Mouse (Mus musculus) telencephalon, adult 2 months (tissue): Measurements from ENCODE around the gene Phospho2.
"Not testable (repeated sequence)": the region's sequence is repeated elsewhere in the genome, so short reads cannot be mapped to it uniquely, and the experiment has no call there.

Experiments used
- DNase-seq: peaks from one replicate; pipeline ENCODE4 v3.0.0-alpha.2; 2011; ENCODE audit warnings: low read depth, low spot score

Phospho2 gene

DNA sequence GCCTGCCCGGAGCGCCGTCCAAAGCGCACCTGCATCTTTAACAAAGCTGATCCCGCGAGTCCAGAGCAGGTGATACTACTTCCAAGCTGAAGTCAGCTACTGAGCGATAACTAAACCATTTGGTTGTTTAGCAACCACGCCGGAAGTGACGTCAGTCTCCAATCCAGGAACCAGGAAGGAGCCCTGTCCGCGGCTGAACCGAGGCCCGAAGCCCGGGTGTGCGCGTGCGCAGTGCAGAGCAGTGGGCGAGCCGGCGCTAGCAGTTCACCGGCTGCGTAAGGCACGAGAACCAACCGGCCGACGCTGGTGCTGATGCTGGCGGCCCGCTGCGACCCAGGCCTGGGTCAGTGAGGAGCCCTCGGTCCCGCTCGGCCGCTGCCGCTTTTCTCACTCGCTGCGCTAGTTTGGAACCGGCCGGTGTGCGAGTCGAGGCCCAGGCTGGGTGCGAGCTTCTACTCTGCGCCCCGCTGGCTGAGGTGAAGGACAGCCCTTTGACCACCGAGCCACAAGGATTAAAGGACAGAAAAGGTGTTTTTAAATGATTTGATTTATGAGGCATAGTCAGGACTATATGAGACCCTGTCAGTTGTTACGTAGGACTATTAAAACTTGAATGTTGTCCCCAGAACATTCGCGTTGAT lies at the start of gene Phospho2, which contains the start of gene Ccdc173:
TSS of gene Phospho2 (plus strand) at position 195 of the 641 bp plus-strand sequence.
TSS of gene Ccdc173 (minus strand) at position 147 of the 641 bp plus-strand sequence.
- DNase-seq: peak; percentile 98

DNA sequence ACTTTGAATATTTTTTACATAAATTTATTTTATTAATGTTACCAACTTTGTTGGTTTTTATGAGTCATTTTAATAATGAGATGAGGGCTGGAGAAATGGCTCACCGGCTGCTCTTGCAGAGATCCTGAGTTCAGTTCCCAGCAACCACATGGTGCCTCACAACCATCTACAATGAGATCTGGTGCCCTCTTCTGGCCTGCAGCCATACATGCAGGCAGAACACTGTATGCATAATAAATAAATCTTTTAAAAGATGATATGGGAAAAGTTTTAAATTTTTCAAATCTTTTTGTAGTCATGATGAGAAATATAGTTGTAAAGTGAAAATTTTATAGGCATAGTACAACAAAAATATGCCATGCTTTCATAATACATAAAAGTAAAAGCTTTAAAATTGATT lies 44.3 kb upstream of the Phospho2 start:
- no peak for DNase-seq

DNA sequence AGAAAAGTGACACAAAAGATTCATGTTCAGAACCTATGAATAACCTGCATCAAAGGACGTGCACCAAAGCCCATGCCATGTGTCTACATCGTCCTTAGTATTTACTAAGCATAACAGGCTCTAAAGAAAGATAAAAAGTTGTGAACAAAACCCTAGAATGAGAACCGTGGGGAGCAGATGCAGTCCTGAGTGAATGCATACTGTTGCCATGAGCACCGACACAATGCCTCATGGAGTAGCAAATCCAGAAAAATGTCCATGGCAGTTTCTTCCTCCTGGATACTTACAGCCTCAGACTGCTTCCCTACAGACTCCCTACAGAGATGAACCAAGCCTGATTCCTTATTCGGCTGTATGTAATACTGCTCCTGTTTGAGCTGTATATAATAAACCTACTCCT lies 28.4 kb upstream of the Phospho2 start:
- DNase-seq: no peak

DNA sequence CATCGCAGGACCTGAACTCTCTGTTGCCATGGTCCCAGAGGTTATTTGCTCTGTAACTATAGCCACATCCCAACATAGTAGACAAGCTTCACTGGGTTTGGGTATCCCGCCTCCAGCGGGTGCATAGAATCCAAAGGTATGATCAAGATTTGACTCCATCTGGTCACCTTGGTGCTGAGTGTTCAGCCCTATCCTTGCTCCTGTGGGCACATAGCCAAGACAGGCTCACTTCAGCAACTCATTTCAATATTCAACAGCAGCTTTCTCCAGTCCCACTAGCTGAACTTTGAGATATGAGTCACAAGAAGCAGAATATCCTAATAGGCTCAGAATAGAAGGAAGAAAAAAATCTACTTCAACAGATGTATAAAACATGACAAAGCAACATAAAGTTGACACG lies 26.1 kb upstream of the Phospho2 start:
- no peak for DNase-seq

DNA sequence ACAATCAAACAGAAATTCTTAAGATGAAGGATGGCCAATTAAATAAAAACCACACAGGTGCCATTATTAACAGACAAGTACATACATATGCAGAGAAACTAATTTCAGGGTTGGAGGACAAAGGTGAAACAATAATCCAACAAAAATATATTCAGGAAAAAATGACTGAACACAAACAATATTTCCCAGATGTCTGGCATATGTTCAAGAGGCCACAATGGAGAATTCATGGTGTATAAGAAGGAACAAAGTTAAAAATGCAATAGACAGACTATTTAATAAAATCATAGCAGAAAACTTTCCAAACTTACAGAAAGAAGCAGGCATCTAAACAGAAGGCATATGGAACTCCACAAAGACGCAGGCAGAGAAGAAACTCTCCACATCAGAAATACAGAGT lies 24.7 kb upstream of the Phospho2 start:
- DNase-seq: no peak

DNA sequence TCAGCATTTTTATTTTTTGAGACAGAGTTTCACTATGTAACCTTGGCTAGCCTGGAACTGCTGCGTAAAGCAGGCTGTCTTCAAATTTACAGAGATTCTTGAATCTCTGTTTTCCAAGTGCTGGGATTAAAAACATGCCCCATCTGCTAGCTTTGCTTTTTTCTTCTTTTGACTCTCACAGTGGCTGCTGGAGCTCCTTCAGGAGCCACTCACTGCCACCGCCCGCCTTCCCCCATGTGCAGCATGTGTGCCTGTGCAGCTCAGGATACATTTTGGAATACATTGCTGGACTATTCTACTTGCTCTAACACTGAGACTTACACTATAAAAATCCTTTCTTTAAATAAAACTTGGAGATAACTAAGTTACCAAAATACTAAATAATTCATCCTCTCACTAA lies 16.1 kb upstream of the Phospho2 start:
- peak; percentile 72 for DNase-seq

DNA sequence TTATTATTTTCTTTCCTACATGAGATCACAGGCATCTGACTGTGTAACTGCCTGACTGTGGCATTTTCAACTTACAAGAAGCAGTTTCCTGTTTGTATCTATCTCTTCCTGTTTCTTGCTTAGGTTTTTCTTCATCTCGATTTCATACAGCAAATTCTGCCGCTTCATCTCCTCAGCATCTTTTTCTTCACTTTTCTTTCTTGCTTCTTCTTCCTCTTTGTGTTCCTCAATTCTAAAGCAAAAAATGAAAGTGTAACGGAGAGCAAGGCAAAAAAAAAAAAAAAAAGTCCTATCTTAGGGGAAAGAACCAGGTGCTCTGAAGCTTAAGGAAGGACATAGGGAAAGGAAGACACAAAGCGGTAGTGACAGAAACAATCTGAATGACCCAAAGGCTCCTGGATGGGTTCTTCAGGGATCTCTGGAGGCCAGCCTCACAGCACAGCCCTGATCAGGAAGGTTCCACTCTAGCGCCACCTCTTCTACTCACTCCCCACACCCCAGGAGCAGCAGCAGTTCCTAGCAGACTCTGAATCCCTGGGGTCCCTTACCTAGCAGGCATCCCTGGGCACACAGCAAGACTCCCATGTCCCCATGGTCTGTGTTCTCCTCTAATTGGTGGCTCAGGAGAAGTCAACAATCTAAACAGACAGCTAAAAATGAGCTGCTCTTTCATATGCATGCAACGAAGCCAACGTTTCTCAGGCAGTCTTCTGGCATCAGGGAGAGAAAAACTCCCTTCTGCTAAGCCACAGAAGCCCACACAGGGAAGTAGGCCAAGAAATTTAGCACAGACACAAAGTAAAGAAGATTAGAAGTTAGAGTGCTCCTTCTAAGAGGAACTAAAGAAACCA lies 11.2 kb upstream of the Phospho2 start:
- DNase-seq: peak; percentile 53

DNA sequence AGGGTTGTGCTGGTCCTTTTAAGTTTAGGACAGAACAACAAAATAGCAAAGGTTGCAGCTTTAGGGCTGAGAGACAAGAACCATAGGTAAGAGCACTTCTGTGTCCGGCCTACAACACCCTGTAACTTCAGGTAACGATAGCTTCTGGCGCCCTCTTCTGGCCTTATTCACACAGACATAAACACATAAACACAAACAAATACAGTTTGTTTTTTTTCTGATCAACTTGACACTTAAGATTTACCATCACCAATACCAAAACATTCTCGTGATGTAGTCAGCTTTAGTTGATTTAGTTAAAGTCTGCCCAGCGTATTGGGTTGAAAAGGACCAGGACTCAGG lies 10.6 kb upstream of the Phospho2 start:
- no peak for DNase-seq

DNA sequence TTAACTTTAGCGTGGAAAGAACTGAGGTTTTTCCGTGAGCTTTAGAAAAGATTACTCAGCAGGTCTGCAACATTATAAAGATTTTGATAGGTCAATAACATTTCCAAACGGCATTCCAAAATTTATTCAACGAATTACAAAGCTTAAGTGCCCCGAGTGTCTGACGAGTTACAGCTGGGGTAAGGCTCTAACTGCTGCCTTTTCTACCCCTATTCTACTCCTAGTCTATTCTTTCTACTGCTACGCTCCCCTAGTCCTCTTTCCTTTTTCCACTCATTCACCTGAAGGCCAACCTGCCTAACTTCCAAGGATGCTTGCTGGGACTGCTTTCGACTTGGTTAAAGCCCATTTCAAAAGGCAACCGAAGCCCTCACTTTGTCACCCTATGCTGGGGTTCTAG lies 449 bp upstream of the Phospho2 start:
- no peak for DNase-seq

DNA sequence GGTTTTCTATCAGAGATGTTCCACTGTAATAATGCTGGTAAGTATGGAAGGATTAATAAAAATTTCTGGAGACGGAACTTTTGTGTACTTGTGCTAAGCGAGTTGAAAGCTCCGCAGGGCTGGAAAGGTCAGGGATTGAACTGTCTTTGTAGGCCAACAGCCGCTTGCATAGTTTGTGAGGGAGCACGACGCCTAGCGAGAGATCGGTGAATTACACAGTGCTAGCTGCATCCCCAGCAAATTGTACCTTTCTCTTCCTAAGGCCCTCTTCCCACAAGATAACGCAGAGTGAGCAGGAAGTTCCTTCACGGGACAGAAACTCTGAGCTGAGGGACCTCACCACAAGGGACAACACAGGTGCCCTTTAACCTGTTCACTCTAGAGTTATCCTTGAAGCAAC lies 862 bp downstream of the Phospho2 start:
- peak; percentile 78 for DNase-seq

DNA sequence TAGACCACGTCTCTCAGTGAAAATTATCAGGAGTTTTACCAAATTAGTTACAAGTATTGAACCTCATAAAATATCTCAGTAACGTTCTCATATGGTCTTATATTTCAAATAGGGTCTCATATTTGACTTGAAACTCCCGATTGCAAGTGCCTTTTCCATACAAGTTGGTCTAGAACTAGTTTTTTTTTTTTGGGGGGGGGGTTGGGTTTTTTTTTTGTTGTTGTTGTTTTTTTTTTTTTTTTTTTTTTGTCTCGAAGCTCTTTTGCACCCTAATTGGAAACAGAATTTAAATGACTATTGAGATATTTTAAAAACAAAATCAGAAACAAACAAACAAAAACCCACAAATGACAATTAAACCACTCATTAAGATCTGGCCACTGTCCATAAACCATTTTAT lies 1.3 kb downstream of the Phospho2 start:
- no peak for DNase-seq

DNA sequence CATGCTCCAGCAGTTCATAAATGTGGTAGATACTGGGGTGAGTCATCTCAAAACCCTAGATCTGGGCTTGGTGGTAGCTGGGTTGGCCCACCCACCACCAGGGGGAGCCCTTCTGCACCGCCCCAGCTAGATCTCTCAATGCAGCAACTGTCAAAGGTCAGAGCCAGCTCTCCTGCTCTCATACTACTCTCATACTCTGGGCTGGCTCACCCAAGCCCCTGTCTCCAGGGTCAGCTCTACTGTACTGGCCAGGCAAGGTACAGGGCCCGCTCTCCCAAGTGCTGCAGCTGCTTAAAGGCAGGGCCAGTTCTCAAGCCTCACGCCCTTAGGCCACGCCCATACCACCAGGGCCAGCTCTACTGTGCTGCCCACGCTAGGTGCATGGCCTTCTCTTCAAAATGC lies 13.5 kb downstream of the Phospho2 start:
- no peak for DNase-seq

DNA sequence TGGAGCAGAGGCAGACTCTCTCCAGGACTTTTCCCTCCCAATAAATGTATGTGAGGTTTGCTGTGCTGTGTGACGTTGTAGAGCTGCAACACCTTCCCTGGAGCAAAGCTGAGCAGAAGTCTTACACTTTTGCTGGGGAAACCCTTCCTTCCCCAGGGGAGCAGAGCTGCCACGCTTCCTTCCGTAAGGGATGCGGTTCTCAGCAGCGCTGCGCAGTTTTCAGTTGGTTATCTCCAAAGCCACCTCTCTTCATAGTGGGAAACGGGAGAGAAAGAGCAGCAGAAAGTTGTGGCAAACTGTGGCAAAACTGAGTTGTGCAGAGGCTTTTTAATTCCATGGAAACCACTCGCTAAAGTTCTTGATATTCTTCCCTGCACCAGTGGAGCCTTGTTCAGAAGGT lies 14.3 kb downstream of the Phospho2 start:
- no peak for DNase-seq

DNA sequence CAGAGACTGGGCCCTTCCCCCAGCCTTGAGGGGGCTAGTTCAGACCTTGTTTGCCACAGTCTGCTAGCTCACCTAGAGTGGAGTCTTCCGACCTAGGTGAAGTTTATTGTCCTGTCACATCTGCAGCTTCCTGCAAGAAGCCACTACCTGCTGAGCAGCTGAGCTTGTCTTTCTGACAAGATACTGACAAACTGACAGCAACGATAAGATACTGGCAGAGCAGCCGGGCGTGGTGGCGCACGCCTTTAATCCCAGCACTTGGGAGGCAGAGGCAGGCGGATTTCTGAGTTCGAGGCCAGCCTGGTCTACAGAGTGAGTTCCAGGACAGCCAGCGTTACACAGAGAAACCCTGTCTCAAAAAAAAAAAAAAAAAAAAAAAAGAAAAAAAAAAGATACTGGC lies 15.2 kb downstream of the Phospho2 start:
- not testable (repeated sequence) for DNase-seq

DNA sequence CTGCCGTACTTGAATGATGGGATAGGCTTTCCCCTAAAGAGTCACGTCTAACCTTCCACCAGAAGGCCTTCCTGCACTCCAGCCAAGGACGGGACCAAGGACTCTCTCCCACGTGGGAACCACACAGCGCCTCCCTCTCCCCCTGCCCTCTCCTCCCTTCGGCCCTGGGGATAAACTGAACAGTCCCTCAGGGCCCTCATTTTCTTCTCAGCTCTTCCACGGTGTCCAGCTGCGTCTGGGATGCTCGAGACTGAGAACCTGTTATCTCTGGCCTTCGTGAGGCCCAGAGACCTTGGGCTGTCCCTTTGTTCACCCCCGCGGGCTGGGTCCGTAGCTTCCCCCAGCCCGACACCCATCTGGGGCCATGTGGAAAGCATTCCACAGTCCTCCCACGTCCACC lies 20.7 kb downstream of the Phospho2 start:
- DNase-seq: no peak

DNA sequence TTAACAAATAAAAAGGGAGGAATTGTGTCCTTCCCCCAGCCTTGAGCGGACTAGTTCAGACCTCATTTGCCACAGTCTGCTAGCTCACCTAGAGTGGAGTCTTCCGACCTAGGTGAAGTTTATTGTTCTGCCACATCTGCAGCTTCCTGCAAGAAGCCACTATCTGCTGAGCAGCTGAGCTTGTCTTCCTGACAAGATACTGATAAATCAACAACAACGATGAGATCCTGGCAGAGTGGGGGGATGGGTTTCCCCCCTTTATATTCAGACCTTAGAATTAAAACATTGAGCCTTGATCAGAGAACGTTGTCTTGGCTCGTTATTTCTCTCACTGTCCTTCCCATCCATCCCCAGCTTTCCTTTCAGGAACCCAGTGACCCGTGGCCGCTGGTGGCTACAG lies 21.9 kb downstream of the Phospho2 start:
- not testable (repeated sequence) for DNase-seq

DNA sequence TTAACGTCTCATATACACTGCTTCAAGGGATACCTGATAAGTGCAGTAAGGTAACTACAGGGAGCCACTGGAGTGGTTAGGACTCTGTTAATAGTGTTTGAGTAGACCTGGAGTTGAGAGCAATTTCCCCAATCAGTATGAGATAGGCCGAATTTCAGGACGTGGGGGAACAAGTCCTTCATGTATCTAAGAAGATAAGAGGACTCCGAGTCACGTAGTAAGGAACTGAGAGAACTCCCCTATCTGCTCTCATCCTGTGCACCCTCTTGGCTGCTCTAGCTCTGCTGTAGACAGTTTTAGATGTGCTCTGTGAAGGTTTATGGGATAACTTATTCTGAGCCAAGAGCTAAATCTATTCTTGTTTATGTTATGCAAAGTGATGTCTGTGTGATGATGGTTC lies 27.2 kb downstream of the Phospho2 start:
- DNase-seq: no peak

DNA sequence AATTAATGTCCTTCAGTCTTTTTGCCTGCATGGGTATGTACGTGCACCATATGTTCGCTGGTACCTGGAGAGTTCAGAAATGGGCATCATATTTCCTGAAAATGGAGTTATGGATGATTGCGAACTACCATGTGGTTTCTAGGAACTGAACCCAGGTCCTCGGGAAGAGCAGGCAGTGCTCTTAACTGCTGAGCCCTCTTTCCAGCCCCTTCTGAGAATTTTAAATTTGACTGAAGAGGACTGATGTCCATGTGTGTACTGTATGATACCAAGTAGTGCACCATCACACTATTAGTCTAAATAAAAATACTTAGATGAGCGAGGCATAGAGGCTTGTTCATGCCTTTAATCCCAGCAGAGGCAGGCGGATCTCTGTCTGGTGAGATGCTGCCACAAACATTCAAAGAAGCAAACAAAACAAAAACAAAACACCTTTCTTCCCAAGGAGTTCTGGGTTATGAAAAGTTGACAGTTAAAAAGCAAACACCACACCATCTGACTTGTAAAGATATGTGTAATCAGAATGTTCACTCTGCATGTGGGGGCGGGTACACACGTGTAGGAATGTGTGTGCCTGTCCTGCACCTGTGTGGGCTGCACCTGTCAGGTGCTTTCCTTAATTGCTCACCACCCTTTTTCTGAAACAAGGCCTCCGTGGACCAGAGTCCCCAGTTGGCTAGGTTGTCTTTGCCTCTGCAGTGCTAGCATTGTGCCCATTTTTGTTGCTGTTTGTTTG lies 29.1 kb downstream of the Phospho2 start:
- DNase-seq: no peak

DNA sequence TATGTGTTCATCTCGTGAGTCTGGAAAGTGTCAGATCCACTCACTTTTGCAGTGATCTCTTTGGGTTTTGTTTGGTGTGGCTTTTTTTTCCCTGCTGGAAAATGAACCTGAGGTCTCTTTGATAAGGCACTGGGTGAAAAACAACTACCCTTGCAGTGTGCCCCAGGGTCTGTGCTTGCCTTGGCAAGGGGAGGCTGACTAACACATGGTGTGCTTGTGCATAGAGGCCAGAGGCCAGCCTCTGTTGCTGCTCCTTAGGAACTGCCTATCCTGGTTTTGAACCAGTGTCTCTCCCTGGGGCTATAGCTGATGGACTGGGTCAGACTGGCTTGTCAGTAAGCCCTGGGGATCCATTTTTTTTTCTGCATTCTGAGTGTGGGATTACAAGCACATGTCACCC lies 30.8 kb downstream of the Phospho2 start:
- DNase-seq: no peak

DNA sequence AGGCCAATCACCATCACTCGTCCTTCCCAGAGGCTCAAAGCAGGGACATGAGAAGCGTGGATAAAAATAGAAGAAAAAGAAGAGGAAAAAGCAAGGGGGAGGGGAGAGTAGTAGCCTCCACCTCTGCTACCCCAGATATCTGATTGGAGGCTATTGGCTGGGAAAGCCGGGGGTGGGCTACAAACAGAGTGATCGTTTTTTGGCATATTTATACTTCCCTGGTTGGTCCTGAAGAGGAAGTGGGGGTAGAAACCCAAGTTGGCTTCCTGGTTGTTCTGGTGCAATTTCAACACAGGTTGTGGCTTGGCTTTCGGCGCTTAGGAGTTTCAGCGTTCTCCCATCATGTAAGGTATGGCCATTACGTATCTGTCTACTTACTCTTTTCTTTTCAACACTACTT lies 32.3 kb downstream of the Phospho2 start, which contains the start of gene Klhl23:
TSS of gene Klhl23 (plus strand) at position 234 of the 400 bp plus-strand sequence.
- no peak for DNase-seq

DNA sequence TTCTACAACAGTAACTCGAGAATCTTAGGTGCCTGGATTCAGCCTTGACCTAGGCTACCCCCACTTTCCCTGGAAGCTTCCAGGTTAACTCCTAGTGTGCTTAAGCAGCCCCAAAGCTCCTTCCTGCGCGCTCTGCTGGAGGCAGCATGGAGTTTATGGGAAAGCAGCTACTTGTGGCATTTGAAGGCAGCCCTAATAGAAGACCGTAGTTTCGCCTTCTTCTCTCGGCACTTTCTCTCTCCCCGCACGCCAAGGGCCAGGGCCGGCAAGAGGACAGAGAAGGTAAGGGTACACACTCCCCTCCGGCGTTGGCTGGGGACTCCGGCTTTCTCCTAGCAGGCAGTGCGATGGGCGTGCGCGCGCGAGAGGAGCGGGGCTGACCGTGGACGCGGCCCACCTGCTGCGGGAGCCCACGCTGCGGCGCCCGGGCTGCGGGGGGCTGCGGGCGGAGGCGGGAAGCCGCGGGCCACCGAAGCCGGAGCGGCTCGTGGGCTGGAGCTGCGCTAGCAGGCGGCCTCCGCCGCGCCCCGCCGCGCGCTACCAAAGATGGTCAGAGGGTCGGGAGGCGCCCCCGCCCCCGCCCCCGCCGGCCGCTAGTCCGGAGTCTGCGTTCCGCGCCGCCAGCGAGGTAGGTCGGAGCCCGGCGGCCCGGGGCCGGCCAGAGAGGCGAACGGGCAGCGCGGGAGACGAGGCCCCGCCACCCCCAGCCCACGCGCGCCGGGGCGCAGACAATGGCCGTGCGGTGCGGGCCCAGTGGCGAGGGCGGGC lies 33.1 kb downstream of the Phospho2 start:
- DNase-seq: no peak
